Mouse (Mus musculus): ENCODE data around the gene Rasgef1b. TPM values are rescaled to one million over a fixed set of nuclear protein-coding genes. Genes with fewer than 3 reads are reported as not detected.

Rasgef1b gene
- 1 to 10 TPM; 7.4 to 7.7 TPM for total RNA-seq (2021)

GRCm38 (mm10) chr5:99728649-99729212, at the start of gene Rasgef1b:
Rasgef1b (minus strand) TSS chr5:99729065.
- intact Hi-C loops (cut with DNase I), result loop anchor here (10.0 kb wide), 1 partner anchor 524 kb away; no protein-coding TSS in a partner anchor
- DNase-seq (ENCODE audit: low spot score), result peak; percentile 31

DNA sequence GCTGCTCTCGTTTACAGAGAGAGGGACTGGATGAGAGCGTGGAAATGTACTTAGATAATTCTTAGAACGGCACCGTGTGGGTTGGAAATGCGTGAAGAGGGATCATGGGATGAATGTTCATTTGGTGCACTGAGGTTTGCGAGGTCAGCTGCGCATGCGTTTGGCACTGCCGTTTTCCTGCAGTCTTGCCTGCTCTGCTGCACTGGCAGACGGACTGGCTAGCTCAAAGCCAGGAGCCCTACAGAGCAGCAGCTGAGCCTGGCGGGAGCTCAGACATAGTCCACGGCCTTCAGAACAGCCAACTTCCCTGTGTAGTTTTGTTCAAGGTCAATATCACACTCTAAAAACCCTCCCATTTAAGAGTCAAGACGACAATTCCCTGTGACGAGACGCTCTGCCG, 46.5 kb upstream of the Rasgef1b start:
- no peak for DNase-seq (ENCODE audit: low spot score)
- intact Hi-C loops (cut with DNase I), result no loop called here

DNA sequence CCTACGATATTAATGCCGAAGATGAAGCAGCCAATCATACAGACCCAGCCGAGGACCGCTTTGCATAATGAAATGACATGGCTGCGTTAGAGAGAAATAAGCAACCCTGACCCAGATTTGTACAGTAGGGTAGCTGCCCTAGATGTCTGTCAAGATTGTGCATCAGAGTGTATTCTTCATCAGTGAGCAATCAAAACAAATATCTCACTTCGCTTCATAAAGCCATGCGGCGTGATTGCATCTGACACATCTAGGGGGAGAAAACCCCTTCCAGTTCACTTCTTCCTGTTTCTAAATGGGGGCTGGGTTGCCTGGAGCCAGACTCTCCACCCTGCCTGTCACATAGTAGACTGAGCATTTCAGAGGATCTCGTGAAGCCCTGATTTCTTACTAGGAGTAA, 44.4 kb upstream of the Rasgef1b start:
- DNase-seq (ENCODE audit: low spot score), result no peak
- intact Hi-C loops (cut with DNase I), result no loop called here

DNA sequence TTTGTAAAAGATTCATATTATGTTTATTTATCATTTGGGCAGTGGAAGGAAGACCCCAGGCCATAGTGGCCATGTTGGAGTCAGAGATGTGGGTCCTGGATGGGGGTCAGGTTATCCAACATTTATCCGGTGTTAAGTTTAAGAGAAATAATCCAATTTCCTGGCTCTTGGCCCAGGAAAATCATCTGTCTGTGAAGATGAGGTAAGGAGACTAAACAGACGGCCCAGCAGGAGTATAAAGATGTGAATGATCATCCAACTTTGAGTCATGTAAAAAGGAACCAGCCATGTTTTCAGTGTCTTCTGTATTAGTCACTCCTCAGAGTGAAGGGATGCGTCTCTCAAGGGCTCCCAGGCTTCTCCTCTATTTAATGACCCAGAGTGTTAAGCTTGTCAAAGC, 35.4 kb upstream of the Rasgef1b start:
- no peak for DNase-seq (ENCODE audit: low spot score)
- intact Hi-C loops (cut with DNase I), result no loop called here

GRCm38 (mm10) chr5:99758859-99759258, 30.0 kb upstream of the Rasgef1b start:
- no peak for DNase-seq (ENCODE audit: low spot score)
- intact Hi-C loops (cut with DNase I), result no loop called here

GRCm38 (mm10) chr5:99753843-99754242, 25.0 kb upstream of the Rasgef1b start:
- intact Hi-C loops (cut with DNase I), result no loop called here
- no peak for DNase-seq (ENCODE audit: low spot score)

- DNase-seq (ENCODE audit: low spot score), result no peak
- intact Hi-C loops (cut with DNase I), result no loop called here
Measured at GRCm38 (mm10) chr5:99753368-99753767, 24.5 kb upstream of the Rasgef1b start.

DNA sequence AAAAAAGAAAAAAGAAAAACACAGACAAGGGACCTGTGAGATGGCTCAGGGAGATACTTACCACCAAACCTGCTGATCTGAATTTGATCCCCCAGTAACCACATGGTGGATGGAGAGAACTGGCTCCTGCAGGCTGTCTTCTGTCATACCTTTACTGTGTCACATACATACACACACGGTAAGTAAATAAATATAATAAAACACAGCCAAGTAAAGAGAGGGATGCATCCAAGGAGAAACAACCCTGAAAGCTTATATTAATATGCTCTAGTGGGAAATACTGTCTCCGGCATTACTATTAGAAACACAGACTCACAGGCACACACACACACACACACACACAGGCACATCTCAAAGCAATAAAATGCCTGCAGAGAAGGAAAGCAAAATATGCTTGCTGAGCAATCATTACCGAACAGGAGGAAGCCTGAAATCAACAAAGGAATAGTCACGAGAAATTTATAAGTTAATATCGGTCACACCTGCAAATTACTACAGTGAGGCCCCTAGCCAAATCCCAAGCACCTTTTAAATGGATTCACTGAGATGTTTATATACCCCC, 23.9 kb upstream of the Rasgef1b start:
- intact Hi-C loops (cut with DNase I), result no loop called here
- DNase-seq (ENCODE audit: low spot score), result no peak

GRCm38 (mm10) chr5:99748417-99748816, 19.6 kb upstream of the Rasgef1b start:
- intact Hi-C loops (cut with DNase I), result no loop called here
- DNase-seq (ENCODE audit: low spot score), result no peak

DNA sequence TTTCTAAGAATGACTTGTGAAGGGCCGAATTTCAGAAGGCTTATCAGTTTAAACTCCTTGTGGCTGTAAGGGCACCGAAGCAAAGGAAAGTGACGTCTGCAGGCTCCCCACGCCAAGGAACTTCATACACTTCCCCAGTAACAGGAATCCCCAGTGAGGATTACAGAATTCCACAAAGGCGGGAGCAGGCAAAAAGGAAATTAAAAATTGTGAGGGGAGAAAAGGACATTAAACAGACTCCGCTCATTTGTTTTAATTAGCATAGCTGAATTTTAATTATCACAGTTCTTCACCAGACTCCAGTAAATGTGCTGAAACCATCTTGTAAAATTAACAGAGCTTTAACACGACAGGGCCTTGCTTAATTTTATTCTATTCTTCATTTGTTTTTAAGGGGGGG, 17.2 kb upstream of the Rasgef1b start:
- no peak for DNase-seq (ENCODE audit: low spot score)
- intact Hi-C loops (cut with DNase I), result no loop called here

DNA sequence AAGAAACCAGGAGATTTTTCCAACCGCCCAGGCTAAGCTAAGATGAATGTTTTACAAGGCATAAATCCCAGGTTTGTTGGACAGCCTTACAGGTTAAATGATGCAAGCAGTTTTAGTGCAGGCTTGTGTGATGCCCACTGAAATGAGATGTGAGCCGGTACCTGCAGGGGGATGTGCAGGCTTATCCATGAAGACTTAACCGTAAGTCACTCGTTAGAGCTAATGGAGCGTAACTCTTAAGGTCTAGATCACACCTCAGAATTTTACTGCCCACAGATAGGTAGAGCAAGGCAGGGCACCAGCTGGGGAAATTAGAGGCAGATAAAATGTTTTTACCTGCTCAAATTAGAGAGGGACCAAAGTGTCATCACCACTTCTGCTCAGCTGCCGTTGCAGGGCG, 14.0 kb upstream of the Rasgef1b start:
- intact Hi-C loops (cut with DNase I), result no loop called here
- DNase-seq (ENCODE audit: low spot score), result no peak

DNA sequence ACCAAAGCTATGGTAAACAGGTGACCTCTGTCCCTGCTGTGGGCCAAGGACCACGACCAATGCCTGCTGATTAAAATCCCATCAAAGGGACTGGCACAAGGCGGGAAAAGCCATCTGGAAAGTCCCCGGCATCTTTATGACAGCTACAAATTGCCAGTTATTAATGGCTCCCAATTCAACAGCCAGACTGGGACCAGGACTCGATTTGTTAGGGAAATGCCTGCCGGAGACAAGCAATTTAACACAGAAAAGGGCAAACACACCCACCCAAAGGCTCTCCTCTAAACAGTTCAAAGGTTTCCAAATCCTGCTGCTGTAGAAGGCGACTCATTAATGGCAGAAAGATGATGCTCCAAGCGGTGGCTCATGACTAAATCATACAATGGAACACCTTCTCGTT, 13.2 kb upstream of the Rasgef1b start:
- no peak for DNase-seq (ENCODE audit: low spot score)
- intact Hi-C loops (cut with DNase I), result no loop called here

DNA sequence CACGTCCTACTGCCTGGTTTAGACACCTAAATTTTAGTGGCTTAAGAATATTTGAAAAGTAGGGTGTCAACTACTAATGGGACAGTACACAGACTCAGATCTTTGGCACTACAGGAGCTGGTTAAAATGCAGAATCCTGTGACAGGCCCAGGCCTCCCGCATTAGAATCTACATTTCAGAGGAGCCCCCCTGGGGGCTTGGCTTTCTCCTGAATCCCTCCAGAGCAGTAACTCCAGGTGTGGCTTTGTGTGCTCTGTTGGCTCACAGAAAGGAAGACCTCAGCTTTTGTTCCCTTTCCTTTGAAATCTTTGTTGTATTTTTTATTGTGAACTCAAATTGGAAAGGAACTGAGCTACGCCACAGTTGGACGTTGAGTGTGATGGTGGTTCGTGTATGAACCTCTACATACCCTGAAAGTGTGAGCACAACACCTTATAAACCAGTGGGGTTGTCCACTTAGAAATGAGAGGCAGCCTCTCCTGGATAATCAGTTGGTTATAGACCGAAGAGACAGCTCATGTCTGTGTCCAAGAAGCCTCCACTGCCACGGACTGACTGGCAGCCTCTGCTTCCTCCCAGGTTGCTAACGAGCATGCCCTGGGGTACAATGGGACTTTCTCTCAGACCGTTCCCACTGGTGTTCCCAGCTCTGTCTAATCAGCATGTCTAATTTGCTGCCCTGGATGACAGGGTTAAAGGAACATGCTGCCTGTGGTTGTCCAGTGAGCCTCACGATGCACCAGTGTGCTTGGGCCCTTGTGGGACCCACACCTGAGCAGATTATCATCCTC, 9.3 kb upstream of the Rasgef1b start:
- intact Hi-C loops (cut with DNase I), result no loop called here
- no peak for DNase-seq (ENCODE audit: low spot score)

GRCm38 (mm10) chr5:99729931-99730330, 1.1 kb upstream of the Rasgef1b start:
- no peak for DNase-seq (ENCODE audit: low spot score)
- intact Hi-C loops (cut with DNase I), result loop anchor here (10.0 kb wide), 1 partner anchor 525 kb away; no protein-coding TSS in a partner anchor

- DNase-seq (ENCODE audit: low spot score), result no peak
- intact Hi-C loops (cut with DNase I), result loop anchor here (10.0 kb wide), 1 partner anchor 525 kb away; no protein-coding TSS in a partner anchor
Measured at GRCm38 (mm10) chr5:99729361-99729882, 557 bp upstream of the Rasgef1b start.

- intact Hi-C loops (cut with DNase I), result loop anchor here (10.0 kb wide), 1 partner anchor 523 kb away; no protein-coding TSS in a partner anchor
- DNase-seq (ENCODE audit: low spot score), result no peak
Measured at GRCm38 (mm10) chr5:99728027-99728451, 826 bp downstream of the Rasgef1b start.

- no peak for DNase-seq (ENCODE audit: low spot score)
- intact Hi-C loops (cut with DNase I), result loop anchor here (10.0 kb wide), 1 partner anchor 519 kb away; no protein-coding TSS in a partner anchor
Measured at GRCm38 (mm10) chr5:99723941-99724340, 4.9 kb downstream of the Rasgef1b start.

- DNase-seq (ENCODE audit: low spot score), result no peak
- intact Hi-C loops (cut with DNase I), result loop anchor here (10.0 kb wide), 1 partner anchor 518 kb away; no protein-coding TSS in a partner anchor
Measured at GRCm38 (mm10) chr5:99722310-99722709, 6.6 kb downstream of the Rasgef1b start.

DNA sequence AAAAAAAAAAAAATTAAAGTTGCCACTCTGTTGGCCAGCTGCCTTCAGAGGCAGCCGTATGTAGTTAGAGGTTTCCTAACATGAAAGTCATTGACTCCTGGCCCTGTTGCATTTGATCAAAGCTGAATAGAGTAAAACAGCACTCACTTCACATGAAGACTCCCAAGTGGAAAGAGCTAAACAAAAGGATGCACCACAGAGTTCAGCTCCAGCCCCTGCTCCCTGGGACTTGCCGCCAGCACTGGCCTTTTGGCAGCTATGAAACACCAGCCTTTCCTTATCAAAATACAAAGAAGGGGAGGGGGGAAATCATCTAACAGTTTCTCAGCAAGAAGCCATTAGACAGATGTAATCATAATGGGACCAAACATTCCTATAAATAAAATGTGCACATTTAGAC, 8.3 kb downstream of the Rasgef1b start:
- intact Hi-C loops (cut with DNase I), result loop anchor here (10.0 kb wide), 1 partner anchor 516 kb away; no protein-coding TSS in a partner anchor
- DNase-seq (ENCODE audit: low spot score), result no peak

DNA sequence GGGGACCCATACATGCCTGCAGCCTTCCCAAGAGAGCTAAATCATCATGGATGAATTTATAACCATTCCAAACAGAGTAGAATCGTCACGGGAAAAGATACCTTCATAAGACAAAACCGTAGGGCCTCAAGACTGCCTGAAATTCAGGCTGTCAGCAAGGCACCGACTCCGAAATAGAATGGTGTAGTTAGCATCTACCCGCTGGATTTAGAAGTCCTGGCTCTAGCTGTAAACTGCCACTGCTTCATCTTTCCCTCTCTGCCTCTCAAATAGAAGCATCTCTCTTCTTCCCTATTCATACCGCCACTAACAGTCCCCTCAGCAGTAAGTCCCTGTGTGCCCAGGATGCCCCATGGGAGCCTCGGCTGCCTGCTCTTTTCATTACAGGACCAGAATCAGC, 10.9 kb downstream of the Rasgef1b start:
- intact Hi-C loops (cut with DNase I), result no loop called here
- no peak for DNase-seq (ENCODE audit: low spot score)

DNA sequence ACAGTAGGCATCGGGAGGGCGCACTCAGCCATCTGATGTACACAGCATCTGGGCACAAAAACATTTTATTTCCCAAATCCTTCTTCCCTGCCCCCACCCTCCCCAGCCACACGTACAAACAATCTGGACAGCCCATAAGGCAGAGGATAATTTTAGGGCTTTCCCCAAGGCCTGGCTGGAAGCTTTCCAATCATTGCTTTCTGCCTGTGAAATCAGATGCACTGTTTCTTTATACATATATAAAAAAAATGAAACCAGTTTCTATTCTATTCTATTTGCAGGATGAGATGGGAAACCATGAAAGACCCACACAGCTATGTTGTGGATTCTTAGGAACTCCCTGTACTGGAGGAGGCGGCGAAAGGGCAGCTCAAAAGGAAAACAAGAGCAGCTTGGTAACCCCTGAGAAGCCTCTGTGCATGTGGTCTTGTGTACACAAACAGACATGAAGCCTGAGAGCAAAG, 13.6 kb downstream of the Rasgef1b start:
- no peak for DNase-seq (ENCODE audit: low spot score)
- intact Hi-C loops (cut with DNase I), result no loop called here

Data from heart, postnatal 25 days (tissue).